Mouse (Mus musculus) megakaryocyte progenitor cell, adult 5-6 weeks (primary cell): ENCODE results near the gene Lrrc25. TPM values are rescaled to one million over a fixed set of nuclear protein-coding genes. Genes with fewer than 3 reads are reported as not detected.

Experiments
- ATAC-seq: replicated peaks from 2 replicates; pipeline ENCODE4 v1.8.0; 2016; ENCODE audit warnings: mild to moderate bottlenecking, moderate TSS enrichment, inconsistent platforms; ENCODE audit not compliant: poor library complexity
- total RNA-seq, 2 experiments: library from RNA; stranded (forward) in 1 of 2; stranded (reverse) in 1 of 2; fragments of 157-497, 149-512 nt in 1 of 2; fragments of 200-1000 nt in 1 of 2; gene quantifications; 2 replicates each; pipeline versions ENCODE4 v1.2.3 to v1.2.4; 2015 to 2017

Lrrc25 gene
- total RNA-seq, 2 experiments from 2014 or later, result 4.7 to 6.2 TPM

DNA sequence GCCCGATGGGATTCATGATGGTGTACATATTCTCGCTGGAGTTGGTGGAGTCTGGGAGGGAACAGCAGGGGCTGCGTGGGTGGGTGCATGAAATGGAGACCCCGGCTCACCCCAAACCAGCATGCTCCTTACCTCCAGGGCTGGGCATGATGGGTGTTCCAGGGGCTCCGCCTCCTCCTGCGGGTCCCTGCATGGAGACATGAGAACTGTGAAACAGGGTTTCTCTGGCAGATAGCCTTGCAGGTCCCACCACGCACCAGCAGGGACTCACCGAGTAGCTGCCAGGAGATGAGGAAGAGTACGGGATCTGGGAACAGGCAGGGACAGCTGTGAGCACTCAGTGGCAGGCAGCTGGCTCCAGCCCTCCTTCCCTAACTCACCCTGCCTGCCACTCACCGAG, 17.2 kb upstream of the Lrrc25 start:
- no peak for ATAC-seq

DNA sequence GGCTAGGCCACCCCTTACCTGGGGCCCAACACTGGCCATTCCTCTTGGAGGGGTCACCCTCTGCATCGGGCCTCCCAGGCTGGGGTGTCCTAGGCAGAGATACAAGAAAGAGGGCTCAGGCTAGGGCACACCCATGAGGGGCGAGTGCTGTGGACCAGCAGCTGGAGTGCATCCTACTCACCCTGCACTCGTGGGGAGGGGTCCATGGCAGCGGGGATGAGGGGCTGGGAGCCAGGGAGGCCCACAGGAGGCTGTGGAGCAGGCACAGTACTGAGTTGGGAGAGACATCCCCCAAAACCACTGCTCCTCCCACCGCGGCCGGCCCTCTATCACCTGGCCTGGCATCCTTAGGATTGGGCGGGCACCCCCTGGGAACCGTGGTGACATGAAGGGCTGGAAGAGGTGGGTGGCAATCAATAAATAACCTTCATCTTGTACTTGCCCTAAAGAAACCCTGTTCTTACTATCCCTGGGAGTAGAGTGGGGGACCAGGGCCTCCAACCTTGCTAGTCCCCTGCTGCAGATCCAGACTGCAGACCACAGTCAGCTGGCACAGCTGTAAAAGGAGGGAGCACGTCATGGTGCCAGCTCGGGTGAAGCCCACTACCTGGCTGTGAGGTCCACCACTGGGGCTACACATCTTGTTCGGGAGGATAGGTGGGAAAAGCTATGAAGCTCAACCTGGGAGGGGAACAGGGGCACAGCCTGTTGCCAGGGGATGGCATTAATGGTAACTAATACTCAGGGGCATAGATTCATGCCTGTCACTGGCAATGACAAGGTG, 16.3 kb upstream of the Lrrc25 start:
- no peak for ATAC-seq

DNA sequence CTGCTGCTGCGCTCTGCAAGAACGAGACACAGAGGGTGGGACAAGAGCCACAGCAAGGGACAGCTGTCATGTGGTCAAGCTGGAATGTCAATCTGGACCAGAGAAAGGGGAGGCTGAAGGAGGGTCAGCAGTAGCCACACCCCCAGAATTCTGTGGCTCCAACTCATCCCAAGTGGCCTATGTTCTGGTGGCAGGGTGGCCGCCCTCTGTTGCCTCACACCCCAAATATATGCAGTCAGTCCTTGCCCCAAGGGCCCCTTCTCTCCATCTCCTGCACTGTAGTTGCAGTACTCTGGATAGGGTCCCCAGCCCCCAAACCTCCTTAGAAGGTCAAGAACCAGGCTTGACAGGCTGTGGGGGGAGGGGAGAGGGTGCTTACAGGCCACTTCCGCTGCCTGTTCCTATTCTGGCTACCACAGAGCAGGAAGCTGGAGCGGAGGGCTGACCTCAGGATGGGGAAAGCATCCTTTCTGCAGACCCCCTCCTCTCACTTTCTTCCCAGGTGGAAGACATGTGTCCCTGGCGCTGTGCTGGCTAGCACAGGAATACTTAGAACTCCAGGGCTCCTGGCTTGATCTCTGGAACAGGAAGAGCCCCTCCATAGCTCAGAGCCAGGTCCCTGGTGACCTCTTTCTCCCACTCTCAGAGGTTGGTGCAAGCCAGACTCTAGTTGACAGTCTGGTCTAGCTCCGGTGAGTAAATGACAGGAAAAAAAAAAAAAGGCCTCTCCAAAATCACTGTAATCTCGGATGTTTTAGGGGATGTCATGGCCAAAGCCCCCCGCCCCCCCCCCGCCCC, 15.3 kb upstream of the Lrrc25 start:
- peak; percentile 10; the same call in 1 of the 2 replicates for ATAC-seq

DNA sequence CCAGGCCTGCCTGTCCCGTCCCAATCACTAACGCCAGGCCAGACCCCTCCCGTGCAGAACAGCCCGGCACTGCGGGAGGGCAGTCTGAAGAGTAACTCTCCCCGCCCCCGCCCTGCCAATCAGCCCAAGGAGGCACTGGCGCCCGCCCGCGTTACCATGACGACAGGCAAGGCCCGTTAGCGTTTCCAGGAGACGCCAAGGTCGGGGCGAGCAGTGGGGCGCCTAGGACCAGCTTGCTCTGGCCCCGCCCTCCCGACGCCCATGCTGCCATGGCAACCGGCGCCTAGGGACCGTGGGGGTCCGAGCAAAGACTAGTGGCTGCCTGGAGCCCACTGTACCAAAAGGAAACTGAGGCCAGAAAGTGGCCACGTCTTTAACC, 14.7 kb upstream of the Lrrc25 start:
- ATAC-seq, result peak; percentile 85

DNA sequence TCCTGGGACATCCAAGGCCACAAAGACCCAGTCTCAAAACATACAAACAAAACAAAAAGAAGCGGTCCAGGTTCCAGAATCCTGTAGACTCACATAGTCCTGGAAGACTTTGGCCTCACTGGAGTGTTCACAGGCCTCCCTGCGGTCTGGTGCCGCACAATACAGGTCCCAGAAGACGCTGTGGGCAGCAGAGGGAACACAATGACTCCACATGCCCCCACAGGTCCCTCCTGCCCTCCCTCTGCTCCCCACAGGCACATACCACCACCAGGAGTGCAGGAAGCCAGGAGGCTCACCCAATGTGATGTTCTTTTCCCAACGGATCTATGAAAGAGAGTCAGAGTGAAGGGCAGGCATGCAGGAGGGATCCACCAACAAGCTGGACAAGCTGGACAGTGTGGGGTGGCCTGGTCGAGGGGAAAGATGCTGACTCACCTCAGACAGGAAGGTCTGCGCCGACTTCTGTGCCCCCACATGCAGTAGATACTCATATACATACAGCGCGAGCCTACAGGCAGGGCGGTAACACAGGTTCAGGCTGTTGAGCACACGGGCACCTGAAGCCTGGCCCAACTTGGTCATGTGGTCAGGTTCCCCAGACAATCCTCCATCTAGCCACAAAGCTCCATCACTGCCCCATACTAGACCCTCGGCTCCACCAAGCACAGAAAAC, 13.7 kb upstream of the Lrrc25 start:
- no peak for ATAC-seq

DNA sequence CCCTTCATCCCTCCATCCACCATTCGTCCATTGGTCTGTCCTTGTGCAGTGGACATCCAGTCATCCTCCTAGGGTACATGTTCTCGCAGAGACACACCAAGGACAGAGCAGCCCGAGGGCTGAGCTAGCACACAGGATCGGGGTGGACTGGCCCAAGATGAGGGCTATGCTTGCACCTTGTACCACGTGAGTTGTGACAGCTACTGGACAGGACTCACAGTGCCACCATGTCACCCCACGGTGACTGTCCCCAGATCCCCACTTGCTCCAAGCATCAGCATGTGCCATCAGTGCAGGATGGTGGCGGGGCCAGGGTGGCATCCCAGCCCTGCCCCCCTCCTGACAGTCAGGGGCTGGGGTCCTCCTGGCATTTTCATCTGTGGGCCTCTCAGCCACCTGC, 11.4 kb upstream of the Lrrc25 start:
- no peak for ATAC-seq

DNA sequence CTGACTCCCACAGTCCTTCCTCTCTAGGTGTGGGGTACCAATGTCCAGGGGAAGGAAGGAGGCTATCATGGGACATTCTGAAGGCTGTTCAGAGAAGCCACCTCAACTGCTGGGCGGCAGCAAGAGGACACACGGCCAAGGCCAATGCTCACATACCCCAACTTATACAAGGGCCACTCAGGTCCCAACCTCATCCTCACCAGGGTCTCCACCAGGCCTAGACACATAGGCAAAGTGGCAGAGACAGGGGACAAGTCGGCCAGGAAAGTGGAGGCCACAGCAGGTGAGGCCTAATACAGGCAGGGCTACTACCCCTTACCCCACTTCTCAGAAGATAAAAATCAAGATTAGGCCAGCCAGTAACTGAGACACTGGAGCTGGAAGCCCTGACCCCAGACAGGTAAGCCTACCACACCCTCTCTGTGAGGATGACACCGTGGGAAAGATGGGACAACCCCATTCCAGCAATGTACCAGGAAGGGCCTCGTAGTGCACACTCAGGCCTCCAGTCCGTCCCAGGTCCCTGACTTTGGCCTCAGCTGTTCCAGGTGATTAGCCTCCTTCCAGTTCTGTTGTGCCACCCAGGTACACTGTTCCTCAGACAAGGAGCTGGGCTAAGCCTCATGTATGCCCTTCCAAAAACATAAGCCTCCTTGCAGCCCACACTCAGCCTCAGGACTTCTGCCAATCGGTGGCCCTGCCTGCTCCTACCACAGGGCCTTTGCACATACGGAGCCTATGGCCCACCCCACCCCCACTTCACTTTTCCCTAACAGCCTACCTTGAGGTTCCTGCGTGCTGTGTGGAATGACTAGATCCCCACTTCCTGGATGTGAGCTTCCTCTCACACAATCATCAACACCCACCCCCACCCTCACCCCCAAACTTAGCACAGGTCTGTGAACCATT, 9.8 kb upstream of the Lrrc25 start:
- ATAC-seq, result no peak

DNA sequence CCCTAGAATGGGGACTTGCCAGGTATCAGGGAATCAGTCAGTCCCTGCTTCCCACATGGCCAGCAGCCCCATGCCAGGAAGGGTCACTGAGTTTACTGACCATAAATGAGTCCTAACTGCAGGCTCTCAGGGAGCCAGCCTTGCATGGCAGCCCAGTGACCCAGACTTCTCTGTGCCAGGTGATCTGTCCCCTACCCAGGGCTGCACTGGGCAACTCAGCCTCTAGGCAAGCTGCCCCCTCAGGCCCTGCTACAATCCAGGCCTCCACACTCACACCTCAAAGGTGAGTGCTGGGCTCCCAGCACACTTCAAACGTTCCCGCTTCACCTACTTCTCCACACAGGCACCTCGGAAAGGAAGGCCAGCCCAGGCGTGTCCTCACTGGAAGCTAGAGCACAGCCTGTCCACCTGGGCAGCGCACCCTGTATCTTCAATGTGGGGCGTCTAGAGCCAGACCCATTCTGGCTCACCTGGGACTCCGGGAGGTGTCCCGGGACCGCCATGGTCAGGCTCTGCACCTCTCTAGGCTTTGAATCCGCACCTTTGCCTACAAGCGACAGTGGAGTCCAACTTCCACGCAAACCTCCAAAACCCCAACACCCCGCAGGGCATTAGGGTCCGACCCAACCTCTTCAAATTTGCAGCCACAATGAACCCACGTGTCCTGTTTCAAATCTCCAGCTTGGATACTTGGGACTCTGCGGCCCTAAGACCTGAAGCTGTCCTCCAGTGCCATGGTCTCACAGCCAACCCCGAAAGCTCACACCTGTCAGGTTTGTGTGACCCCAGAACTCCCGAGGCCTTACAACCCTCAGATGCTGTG, 9.0 kb upstream of the Lrrc25 start:
- ATAC-seq, result no peak

DNA sequence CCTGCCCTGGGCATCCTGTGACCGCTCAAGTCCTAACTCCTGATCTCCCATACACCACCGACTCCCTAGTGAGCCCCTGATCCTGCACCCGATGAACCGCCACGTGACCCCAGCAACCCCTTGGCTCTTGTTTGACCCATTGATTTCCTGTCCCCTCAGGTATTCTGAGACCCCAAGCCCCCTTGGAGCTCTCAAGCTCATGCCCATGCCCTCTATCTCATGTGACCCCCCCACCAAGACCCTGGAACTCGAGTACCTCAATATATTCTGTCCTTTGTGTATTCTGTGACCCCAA, 8.4 kb upstream of the Lrrc25 start:
- no peak for ATAC-seq

DNA sequence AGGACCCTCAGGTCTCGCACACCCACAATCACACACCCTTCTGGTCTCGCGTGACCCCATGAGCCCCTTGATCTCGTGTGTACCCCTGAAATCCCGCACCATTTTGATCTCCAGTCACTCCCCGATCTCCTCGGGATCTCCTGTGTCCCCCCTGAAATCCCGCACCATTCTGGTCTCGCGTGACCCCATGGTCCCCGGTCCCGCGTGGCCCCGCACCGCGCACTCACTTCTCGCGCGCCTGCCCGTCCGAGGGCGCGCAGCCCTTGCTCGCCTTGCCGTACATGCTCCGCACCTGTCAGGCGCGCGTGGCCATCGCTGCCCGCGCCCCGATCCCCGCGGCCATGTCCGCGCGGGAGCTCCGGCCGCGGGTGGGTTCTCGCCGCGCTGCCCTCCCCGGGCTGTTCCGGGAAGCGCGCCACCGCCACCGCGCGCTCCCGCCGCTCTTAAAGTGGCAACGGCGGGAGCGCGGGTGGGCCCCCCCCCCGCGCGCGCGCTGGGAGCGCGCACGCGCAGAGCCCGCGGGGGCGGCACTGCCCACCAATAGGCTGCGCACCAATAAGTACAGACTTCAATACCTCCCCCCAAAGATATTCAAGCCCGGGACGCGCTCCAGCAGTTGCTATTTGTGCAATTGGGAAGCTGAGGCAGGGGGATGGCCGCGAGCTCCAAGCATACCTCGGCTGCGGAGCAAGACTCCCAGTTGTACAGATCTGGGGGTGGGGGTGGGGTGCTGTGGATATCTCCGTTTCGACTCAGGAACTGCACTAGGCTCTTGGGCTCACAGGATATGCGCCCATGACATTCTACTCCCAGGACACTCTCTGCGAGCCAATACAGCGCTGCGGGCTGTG, 7.8 kb upstream of the Lrrc25 start:
- peak; percentile 5 for ATAC-seq

DNA sequence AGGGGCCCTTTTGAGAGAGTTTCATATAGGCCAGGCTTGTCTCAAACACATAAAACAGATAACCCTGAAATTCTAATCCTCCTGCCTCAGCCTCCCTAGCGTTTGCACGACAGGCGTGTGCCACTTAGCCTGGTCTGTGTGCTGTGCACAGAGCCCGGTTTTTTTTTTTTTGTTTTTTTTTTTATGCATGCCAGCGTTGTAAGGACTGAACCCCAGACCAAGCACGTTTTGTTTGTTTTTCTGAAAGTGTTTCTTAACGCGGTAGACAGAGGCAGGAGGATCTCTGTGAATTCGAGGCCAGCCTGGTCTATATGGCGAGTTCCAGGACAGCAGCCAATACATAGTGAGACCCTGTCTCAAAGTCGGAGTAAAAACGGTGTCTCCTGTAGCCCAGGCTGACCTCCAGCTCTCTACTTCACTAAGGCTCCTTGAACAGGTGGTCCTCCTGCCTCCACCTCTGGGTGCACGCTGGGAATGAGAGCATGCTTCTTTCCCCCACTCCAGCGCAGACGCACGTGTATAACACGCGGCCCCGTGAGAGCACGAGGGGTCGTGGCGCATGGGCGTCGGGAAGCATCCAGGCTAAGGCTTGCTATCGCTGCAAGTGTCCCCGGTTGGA, 7.1 kb upstream of the Lrrc25 start, which contains the start of gene Ssbp4:
TSS of gene Ssbp4 (minus strand) at position 124 of the 619 bp plus-strand sequence.
- ATAC-seq, result no peak

GRCm38 (mm10) chr8:70609368-70609848, 6.5 kb upstream of the Lrrc25 start:
- ATAC-seq, result peak; percentile 30

GRCm38 (mm10) chr8:70609849-70610795, 5.8 kb upstream of the Lrrc25 start:
- ATAC-seq, result peak; percentile 47

- ATAC-seq, result 0 out of 2 replicates have a peak, but pooled peaks have one; percentile 14
Observed at GRCm38 (mm10) chr8:70610796-70611771, 4.9 kb upstream of the Lrrc25 start.

DNA sequence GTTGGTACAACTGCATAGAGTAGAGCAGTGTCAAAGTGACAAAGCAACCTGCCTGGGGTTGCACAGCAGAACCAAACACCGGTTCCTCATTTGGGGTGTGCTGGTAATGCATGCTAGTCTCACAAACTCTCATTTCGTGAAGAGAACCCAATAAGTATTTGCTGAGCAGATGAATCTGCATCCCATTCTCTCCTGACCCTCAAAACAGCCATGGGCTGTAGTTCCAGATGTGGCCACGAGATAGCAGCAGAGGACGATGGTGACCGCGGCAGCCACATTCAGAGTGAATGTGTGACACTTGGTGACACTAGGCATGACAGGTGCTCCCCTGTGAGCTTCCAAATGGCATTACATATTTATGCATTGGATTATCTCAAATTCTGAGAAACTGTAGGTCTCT, 4.1 kb upstream of the Lrrc25 start:
- peak; percentile 43 for ATAC-seq

GRCm38 (mm10) chr8:70613763-70614162, 2.2 kb upstream of the Lrrc25 start:
- ATAC-seq, result no peak
